Mouse (Mus musculus): ENCODE results near the gene Stat1.

- TF ChIP-seq ZNF384 (IDR thresholded peaks at IDR 0.05; ENCODE audit: low read depth, low read length) (no peak), ZC3H11A (IDR thresholded peaks at IDR 0.05; ENCODE audit: borderline replicate concordance, low read depth, low read length) (no peak), HCFC1 (IDR thresholded peaks at IDR 0.05; ENCODE audit: borderline replicate concordance, insufficient read depth, low read length) (no peak)
These were observed 38.8 kb downstream of the Stat1 start for GRCm38 (mm10) chr1:52158040-52158439.

All from ES-E14 (cell line).